Mouse (Mus musculus) midbrain, postnatal 0 days (tissue): Measurements from ENCODE around the gene Trcg1. TPM values are rescaled to one million over a fixed set of nuclear protein-coding genes. Genes with fewer than 3 reads are reported as not detected.

Source experiments
- ATAC-seq: fragments of 200-750 bp; cut with Nextera tagmentation; 2 replicates; pipeline ENCODE4 v1.8.0; 2017; ENCODE audit warnings: moderate number of reproducible peaks, mild to moderate bottlenecking, moderate TSS enrichment, moderate library complexity; ENCODE audit not compliant: low FRiP score
- DNase-seq: peaks from one replicate; pipeline ENCODE4 v3.0.0-alpha.2; 2015; ENCODE audit warnings: low spot score
- H3K27ac ChIP-seq: fragments of 300-500 bp; sonication (generic); 2 replicates; pipeline ENCODE4 v1.5.1; 2014; ENCODE audit warnings: low read depth, mild to moderate bottlenecking, low read length, mixed read lengths
- H3K27me3 ChIP-seq: fragments of 300-500 bp; sonication (generic); 2 replicates; pipeline ENCODE4 v1.6.1; 2014; ENCODE audit warnings: low read length, control low read depth, mixed read lengths; ENCODE audit not compliant: insufficient read depth
- H3K36me3 ChIP-seq: fragments of 300-500 bp; sonication (generic); 2 replicates; pipeline ENCODE4 v1.6.1; 2014; ENCODE audit warnings: low read length, control low read depth, mixed read lengths; ENCODE audit not compliant: insufficient read depth
- H3K4me1 ChIP-seq: fragments of 300-500 bp; sonication (generic); 2 replicates; pipeline ENCODE4 v1.6.1; 2014; ENCODE audit warnings: mild to moderate bottlenecking, control low read depth, antibody characterized with exemption, low read length, mixed read lengths; ENCODE audit not compliant: insufficient read depth
- H3K4me2 ChIP-seq: fragments of 300-500 bp; sonication (generic); 2 replicates; pipeline ENCODE4 v1.6.1; 2014; ENCODE audit warnings: low read depth, mild to moderate bottlenecking, low read length, mixed read lengths; ENCODE audit not compliant: poor library complexity, severe bottlenecking
- H3K4me3 ChIP-seq: fragments of 300-500 bp; sonication (generic); 2 replicates; pipeline ENCODE4 v1.5.1; 2014; ENCODE audit warnings: low read depth, mild to moderate bottlenecking, low read length, moderate library complexity
- H3K9ac ChIP-seq: fragments of 300-500 bp; sonication (generic); replicated peaks from 2 replicates; pipeline ENCODE4 v1.6.1; 2014; ENCODE audit warnings: mild to moderate bottlenecking, low read length, moderate library complexity, mixed read lengths; ENCODE audit not compliant: poor library complexity, severe bottlenecking
- H3K9me3 ChIP-seq: fragments of 300-500 bp; sonication (generic); 2 replicates; pipeline ENCODE4 v1.6.1; 2016; ENCODE audit warnings: low read length, control low read depth
- CTCF ChIP-seq: IDR thresholded peaks from 2 replicates; pipeline ENCODE4 v1.5.1; 2016; ENCODE audit warnings: antibody characterized with exemption, mild to moderate bottlenecking
- WGBS: fragments of 180-500 bp; shearing (Covaris S2); extraction: QIAGEN DNeasy Blood & Tissue Kit; methylation state at CpG from one replicate; pipeline ENCODE4 v1.1.7; 2014; 5-methylcytosine and 5-hydroxymethylcytosine counted together
- polyA plus RNA-seq: library from polyadenylated mRNA; unstranded; fragments of >200 nt; fragmentation: Nextera tagmentation; extraction: Ambion mirVana; gene quantifications from 2 replicates; pipeline ENCODE4 v1.2.1, GENCODE M21; 2015
- total RNA-seq: library from RNA; depleted of rRNA; stranded (reverse); fragments of >200 nt; gene quantifications from 2 replicates; pipeline ENCODE4 v1.2.3, GENCODE M21; 2014

Gene Trcg1
- total and polyA plus RNA-seq, 2 experiments from 2014 or later = not detected

DNA sequence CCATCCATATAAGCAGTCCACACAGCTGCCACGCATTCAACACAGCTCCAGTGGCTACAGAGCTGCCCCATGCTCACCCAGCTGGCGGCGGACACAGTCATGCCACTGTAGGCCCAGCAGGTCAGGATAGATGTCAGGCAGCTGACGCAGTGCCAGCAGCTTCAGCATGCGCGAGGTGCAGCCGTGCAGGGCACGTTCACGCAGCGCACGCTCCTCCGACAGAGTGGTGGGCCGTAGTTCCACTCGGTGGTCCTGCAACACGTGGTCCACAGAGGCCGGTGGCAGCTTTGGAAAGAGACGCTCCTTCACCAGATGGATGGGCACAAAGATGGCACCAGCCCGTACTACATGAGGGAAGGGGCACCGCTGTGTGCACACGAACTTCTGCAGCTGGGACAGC, 20.0 kb downstream of the Trcg1 start:
- Histone ChIP-seq H3K36me3 (peaks cover 29% of the 10 kb centered on the region), H3K27me3 (no peaks in the 10 kb centered on the region), H3K4me1 (no peaks in the 10 kb centered on the region), H3K27ac (no peak overlapping the region), H3K9ac (no peak overlapping the region), H3K4me2 (no peak overlapping the region), H3K9me3 (no peaks in the 10 kb centered on the region), H3K4me3 (no peak overlapping the region)
- WGBS = 98% methylated on average over 20 of the region's 20 CpGs
- DNase-seq (no peak), ATAC-seq (no peak)
- TF ChIP-seq CTCF = no peak

DNA sequence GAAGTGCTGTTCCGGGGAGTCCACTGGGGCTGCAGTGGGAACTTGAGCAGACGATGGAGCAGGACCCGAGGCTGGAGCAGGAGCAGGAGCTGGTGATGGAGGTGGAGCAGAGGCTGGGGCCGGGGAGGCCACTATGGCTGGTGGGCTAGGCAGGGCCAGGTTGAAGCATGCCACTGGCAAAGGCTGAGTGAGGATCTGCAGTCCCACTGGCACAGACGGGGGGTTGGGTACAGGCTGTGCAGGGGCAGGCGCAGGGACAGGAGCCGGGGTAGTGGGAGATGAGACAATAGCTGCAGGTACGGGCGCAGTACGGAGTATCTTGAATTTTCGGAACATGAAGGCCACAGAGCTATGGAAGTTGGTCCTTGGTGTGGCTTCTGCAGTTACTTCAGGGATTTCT, 20.5 kb downstream of the Trcg1 start:
- TF ChIP-seq CTCF = no peak
- Histone ChIP-seq H3K4me2 (no peak overlapping the region), H3K36me3 (peaks cover 29% of the 10 kb centered on the region), H3K9me3 (no peaks in the 10 kb centered on the region), H3K27ac (no peak overlapping the region), H3K27me3 (no peaks in the 10 kb centered on the region), H3K4me1 (no peaks in the 10 kb centered on the region), H3K9ac (no peak overlapping the region), H3K4me3 (no peak overlapping the region)
- ATAC-seq (no peak), DNase-seq (no peak)
- 94% methylated on average over 11 of the region's 11 CpGs for WGBS

DNA sequence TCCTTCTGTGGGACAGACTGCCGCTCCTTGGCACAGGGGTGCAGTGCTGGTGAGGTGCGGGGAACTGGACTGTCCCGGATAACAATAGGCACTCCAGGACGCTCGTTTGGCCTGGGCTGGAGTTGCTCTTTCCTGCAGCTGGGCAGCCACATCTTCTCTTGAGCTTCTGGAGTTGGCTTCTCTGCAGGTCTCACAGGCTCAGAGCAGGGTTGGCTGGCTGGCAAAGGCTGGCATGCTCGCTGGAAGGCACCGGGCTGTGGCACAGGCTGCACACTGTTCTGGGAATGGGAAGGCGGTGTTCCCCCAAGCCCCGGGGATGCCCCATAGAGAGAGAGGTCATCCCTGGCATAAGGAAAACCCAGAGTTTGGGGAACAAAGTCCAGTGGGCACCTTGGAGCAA, 21.3 kb downstream of the Trcg1 start:
- Histone ChIP-seq H3K36me3 (peaks cover 29% of the 10 kb centered on the region), H3K27ac (no peak overlapping the region), H3K4me3 (no peak overlapping the region), H3K27me3 (no peaks in the 10 kb centered on the region), H3K9ac (no peak overlapping the region), H3K4me2 (no peak overlapping the region), H3K4me1 (no peaks in the 10 kb centered on the region), H3K9me3 (no peaks in the 10 kb centered on the region)
- no peak for ATAC-seq
- DNase-seq = no peak
- no peak for TF ChIP-seq CTCF
- WGBS = 94% methylated on average over 9 of the region's 9 CpGs

DNA sequence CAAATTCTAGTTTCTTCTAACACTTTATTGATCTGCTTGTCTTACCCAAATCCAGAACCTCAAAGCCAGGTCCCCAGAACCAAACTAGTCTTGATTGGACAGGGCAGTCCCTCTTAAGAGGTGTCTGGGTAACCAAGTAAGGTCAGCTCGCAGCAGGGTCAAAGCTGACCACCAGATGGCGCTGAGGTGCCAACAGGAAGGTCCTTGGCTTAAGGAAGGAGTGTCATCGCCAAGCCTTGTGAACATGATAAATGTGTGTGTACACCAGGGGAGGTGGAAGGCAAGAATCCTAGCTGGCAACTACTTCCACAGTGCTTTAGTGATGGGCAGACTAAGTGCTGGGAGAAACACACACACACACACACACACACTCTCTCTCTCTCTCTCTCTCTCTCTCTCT, 23.4 kb downstream of the Trcg1 start:
- no peak overlapping the region for H3K4me2 ChIP-seq
- 5% methylated on average over 3 of the region's 3 CpGs for WGBS
- TF ChIP-seq CTCF = peak; percentile 99
- H3K27me3 ChIP-seq = no peaks in the 10 kb centered on the region
- H3K4me3 ChIP-seq = no peak overlapping the region
- H3K27ac ChIP-seq = no peak overlapping the region
- no peaks in the 10 kb centered on the region for H3K9me3 ChIP-seq
- peaks cover 15% of the 10 kb centered on the region; the same call in 1 of the 2 replicates for H3K36me3 ChIP-seq
- ATAC-seq (peak; percentile 32; the same call in 1 of the 2 replicates), DNase-seq (peak; percentile 94)
- no peaks in the 10 kb centered on the region for H3K4me1 ChIP-seq
- H3K9ac ChIP-seq = no peak overlapping the region

DNA sequence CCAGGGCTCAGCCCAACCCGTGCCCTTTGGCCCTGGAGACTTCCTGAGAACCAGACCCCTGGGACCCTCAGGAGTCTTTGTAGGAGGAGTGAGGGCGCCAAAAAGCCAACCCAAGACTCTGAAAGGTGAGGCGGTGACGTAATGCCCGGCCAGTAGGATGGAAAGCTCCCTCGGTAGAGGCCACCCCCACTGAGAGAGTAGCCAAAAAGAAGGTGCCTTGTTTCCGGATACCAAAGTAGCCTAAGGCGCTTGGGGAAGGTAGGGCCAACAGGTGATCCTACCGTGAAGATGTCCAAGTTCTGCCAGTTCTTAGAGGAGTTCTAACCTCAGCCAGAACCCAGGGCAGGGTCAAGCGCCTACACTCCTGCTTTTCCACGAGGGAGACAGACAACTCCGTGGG, 24.6 kb downstream of the Trcg1 start:
- ATAC-seq = no peak
- WGBS = 38% methylated on average over 12 of the region's 12 CpGs
- Histone ChIP-seq H3K36me3 (peaks cover 14% of the 10 kb centered on the region; the same call in 1 of the 2 replicates), H3K4me1 (no peaks in the 10 kb centered on the region), H3K4me3 (peak overlapping the region; percentile 71; the same call in 1 of the 2 replicates), H3K9me3 (no peaks in the 10 kb centered on the region), H3K4me2 (peak overlapping the region; percentile 98), H3K27ac (no peak overlapping the region), H3K27me3 (no peaks in the 10 kb centered on the region), H3K9ac (no peak overlapping the region)
- TF ChIP-seq CTCF = no peak
- DNase-seq = no peak

DNA sequence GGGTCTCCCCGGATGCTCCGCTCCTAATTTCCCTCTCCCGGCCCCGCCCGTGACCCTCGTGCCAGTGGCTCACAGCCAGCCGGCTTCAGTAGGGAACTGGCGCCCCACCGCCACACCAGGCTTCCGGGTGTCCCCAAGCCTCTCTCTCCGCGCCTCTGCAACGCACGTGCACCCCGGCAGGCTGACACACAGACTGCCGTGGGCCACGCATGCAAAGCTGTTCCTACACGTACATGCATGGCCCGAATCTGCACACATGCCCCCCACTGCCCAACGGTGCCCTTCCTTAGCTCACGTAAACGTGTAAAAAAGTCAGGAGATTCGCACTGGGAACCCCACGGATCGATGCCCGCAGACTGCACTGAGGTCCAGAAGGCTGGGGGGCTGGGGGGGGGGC, 25.2 kb downstream of the Trcg1 start:
- under 1% methylated on average over 26 of the region's 26 CpGs for WGBS
- H3K36me3 ChIP-seq = peaks cover 11% of the 10 kb centered on the region; the same call in 1 of the 2 replicates
- peak overlapping the region; percentile 71 for H3K4me3 ChIP-seq
- TF ChIP-seq CTCF = no peak; the same call in 1 of the 2 replicates
- peak overlapping the region; percentile 74 for H3K9ac ChIP-seq
- ATAC-seq = peak; percentile 22; the same call in 1 of the 2 replicates
- DNase-seq = no peak
- H3K27ac ChIP-seq = no peak overlapping the region
- peak overlapping the region; percentile 98 for H3K4me2 ChIP-seq
- no peaks in the 10 kb centered on the region for H3K27me3 ChIP-seq
- no peaks in the 10 kb centered on the region for H3K4me1 ChIP-seq
- no peaks in the 10 kb centered on the region for H3K9me3 ChIP-seq
